Mouse (Mus musculus): Measurements from ENCODE around the gene Mbd3.

GRCm38 (mm10) chr10:80418311-80418710 lies 19.0 kb upstream of the Mbd3 start:
- TF ChIP-seq CTCF (IDR thresholded peaks at IDR 0.05) (no peak), EP300 (IDR thresholded peaks at IDR 0.05) (no peak)
